17 mouse cellular contexts compared by ENCODE assay signal in the genomic region with DNA sequence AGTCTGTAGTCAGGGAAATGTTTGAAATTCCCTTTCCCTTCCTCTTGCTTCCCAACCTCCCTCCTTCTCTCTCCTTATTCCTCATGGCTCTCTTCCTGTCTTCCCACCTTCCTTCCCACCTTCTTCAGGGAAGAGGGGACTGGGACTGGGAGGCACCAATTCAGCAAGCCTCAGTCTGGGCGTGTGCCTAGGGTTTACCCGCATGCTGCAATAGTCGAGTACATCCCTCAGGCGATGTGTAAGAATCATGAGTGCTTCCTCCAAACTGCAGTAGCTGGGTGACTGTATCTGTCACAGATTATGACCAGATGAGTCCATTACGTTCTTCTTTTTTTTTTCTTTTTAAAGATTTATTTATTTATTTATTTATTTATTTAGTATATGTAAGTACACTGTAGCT. TPM values are rescaled to one million over a fixed set of nuclear protein-coding genes. Genes with fewer than 3 reads are reported as not detected.
DNase-seq lines count a peak whose midpoint lies in the region; ATAC-seq and TF ChIP-seq lines count a peak whose summit lies in the region.
"Had no signal": no experiment of that assay in that cellular context is flagged by ENCODE, and none has a peak within 500 bp of the region (broad histone marks: within the 10 kb centered on the region; RNA-seq: fewer than 3 reads in every experiment).

No protein-coding gene starts in this region.

- H3K9ac ChIP-seq in forebrain, embryonic 11.5 days (ENCODE audit: low read length) = no peak overlapping the region
- H3K9ac ChIP-seq in forebrain, embryonic 16.5 days (replicated peaks; ENCODE audit: low read depth, low read length) = no peak overlapping the region
- H3K9ac ChIP-seq in midbrain, embryonic 11.5 days (ENCODE audit: low read length) = no peak overlapping the region
- H3K9ac ChIP-seq in midbrain, embryonic 15.5 days = no peak overlapping the region
- no peak overlapping the region for H3K9ac ChIP-seq in intestine, postnatal 0 days (ENCODE audit: low read depth, low read length)
- H3K9ac ChIP-seq in kidney, embryonic 15.5 days = no peak overlapping the region
- H3K9ac ChIP-seq: embryonic facial prominence, embryonic 15.5 days; forebrain, embryonic 12.5 days; midbrain, embryonic 12.5 days had no signal

- no peaks in the 10 kb centered on the region for H3K36me3 ChIP-seq in forebrain, embryonic 11.5 days (ENCODE audit: control insufficient read depth, insufficient read depth, low read length)
- no peaks in the 10 kb centered on the region for H3K36me3 ChIP-seq in forebrain, embryonic 16.5 days (ENCODE audit: control insufficient read depth, insufficient read depth)
- H3K36me3 ChIP-seq in midbrain, embryonic 11.5 days (ENCODE audit: control insufficient read depth, insufficient read depth, low read length) = no peaks in the 10 kb centered on the region
- no peaks in the 10 kb centered on the region for H3K36me3 ChIP-seq in midbrain, embryonic 15.5 days (replicated peaks)
- H3K36me3 ChIP-seq in intestine, postnatal 0 days (ENCODE audit: control insufficient read depth, insufficient read depth) = no peaks in the 10 kb centered on the region
- no peaks in the 10 kb centered on the region for H3K36me3 ChIP-seq in kidney, embryonic 15.5 days
- H3K36me3 ChIP-seq: embryonic facial prominence, embryonic 15.5 days; forebrain, embryonic 12.5 days; G1E; hindbrain, embryonic 10.5 days; midbrain, embryonic 12.5 days; neural tube, embryonic 12.5 days had no signal

- no peak overlapping the region for H3K4me3 ChIP-seq in forebrain, embryonic 11.5 days (ENCODE audit: low read depth, low read length)
- H3K4me3 ChIP-seq in forebrain, embryonic 16.5 days (replicated peaks; ENCODE audit: low read length) = no peak overlapping the region
- H3K4me3 ChIP-seq in midbrain, embryonic 11.5 days (ENCODE audit: low read depth, low read length) = no peak overlapping the region
- H3K4me3 ChIP-seq in midbrain, embryonic 15.5 days = no peak overlapping the region
- no peak overlapping the region for H3K4me3 ChIP-seq in intestine, postnatal 0 days (ENCODE audit: low read depth, low read length)
- no peak overlapping the region for H3K4me3 ChIP-seq in kidney, embryonic 15.5 days (replicated peaks)
- H3K4me3 ChIP-seq: embryonic facial prominence, embryonic 15.5 days; forebrain, embryonic 12.5 days; hindbrain, embryonic 10.5 days; midbrain, embryonic 12.5 days; neural tube, embryonic 12.5 days had no signal

- ATAC-seq in forebrain, embryonic 11.5 days (replicated peaks; ENCODE audit: low FRiP score) = no peak
- ATAC-seq in forebrain, embryonic 16.5 days = no peak
- ATAC-seq in midbrain, embryonic 11.5 days (ENCODE audit: low FRiP score) = no peak
- no peak for ATAC-seq in midbrain, embryonic 15.5 days (replicated peaks)
- peak; percentile 49 for ATAC-seq in megakaryocyte, adult 5-6 weeks (ENCODE audit: poor library complexity, severe bottlenecking)
- ATAC-seq in intestine, postnatal 0 days = no peak
- no peak for ATAC-seq in kidney, embryonic 15.5 days (replicated peaks; ENCODE audit: low FRiP score)

- no peak for TF ChIP-seq CTCF in intestine, postnatal 0 days (IDR thresholded peaks at IDR 0.05; ENCODE audit: low read depth)

- H3K9me3 ChIP-seq in forebrain, embryonic 11.5 days (ENCODE audit: control insufficient read depth, low read length) = no peaks in the 10 kb centered on the region
- H3K9me3 ChIP-seq in forebrain, embryonic 16.5 days (ENCODE audit: control insufficient read depth, low read length) = no peaks in the 10 kb centered on the region
- no peaks in the 10 kb centered on the region for H3K9me3 ChIP-seq in midbrain, embryonic 11.5 days (ENCODE audit: control insufficient read depth, low read length)
- H3K9me3 ChIP-seq in midbrain, embryonic 15.5 days = no peaks in the 10 kb centered on the region
- no peaks in the 10 kb centered on the region for H3K9me3 ChIP-seq in intestine, postnatal 0 days (ENCODE audit: control insufficient read depth)
- H3K9me3 ChIP-seq in kidney, embryonic 15.5 days (replicated peaks) = no peaks in the 10 kb centered on the region
- H3K9me3 ChIP-seq: embryonic facial prominence, embryonic 15.5 days; forebrain, embryonic 12.5 days; G1E; hindbrain, embryonic 10.5 days; midbrain, embryonic 12.5 days; neural tube, embryonic 12.5 days had no signal

- peak; percentile 20 for DNase-seq in forebrain, embryonic 11.5 days (ENCODE audit: low spot score)
- DNase-seq in midbrain, embryonic 11.5 days (ENCODE audit: low spot score, missing footprints) = peak; percentile 77
- DNase-seq in thymus, postnatal 10 days (ENCODE audit: low spot score in 2 of 2) = no peak
- DNase-seq: adrenal gland, postnatal 10 days; cerebellum, adult 9-11 months had no signal

- H3K4me2 ChIP-seq in forebrain, embryonic 11.5 days (ENCODE audit: low read depth, low read length, severe bottlenecking) = no peak overlapping the region
- no peak overlapping the region for H3K4me2 ChIP-seq in forebrain, embryonic 16.5 days (ENCODE audit: low read length)
- no peak overlapping the region for H3K4me2 ChIP-seq in midbrain, embryonic 11.5 days
- no peak overlapping the region for H3K4me2 ChIP-seq in midbrain, embryonic 15.5 days
- no peak overlapping the region for H3K4me2 ChIP-seq in intestine, postnatal 0 days (replicated peaks; ENCODE audit: low read depth)
- no peak overlapping the region for H3K4me2 ChIP-seq in kidney, embryonic 15.5 days
- H3K4me2 ChIP-seq: embryonic facial prominence, embryonic 15.5 days; forebrain, embryonic 12.5 days; midbrain, embryonic 12.5 days; neural tube, embryonic 12.5 days had no signal

- no peak overlapping the region for H3K27ac ChIP-seq in forebrain, embryonic 11.5 days (ENCODE audit: low read depth, low read length)
- no peak overlapping the region for H3K27ac ChIP-seq in forebrain, embryonic 16.5 days (ENCODE audit: low read length)
- no peak overlapping the region for H3K27ac ChIP-seq in midbrain, embryonic 11.5 days (ENCODE audit: low read depth, low read length)
- H3K27ac ChIP-seq in midbrain, embryonic 15.5 days = no peak overlapping the region
- no peak overlapping the region for H3K27ac ChIP-seq in intestine, postnatal 0 days (ENCODE audit: low read depth, low read length)
- H3K27ac ChIP-seq in kidney, embryonic 15.5 days = no peak overlapping the region
- H3K27ac ChIP-seq: embryonic facial prominence, embryonic 15.5 days; forebrain, embryonic 12.5 days; kidney, postnatal 0 days; midbrain, embryonic 12.5 days; neural tube, embryonic 12.5 days had no signal

- WGBS in forebrain, embryonic 11.5 days = 81% methylated on average over 5 of the region's 5 CpGs
- WGBS in forebrain, embryonic 16.5 days = 90% methylated on average over 5 of the region's 5 CpGs
- 80% methylated on average over 5 of the region's 5 CpGs for WGBS in midbrain, embryonic 11.5 days
- WGBS in midbrain, embryonic 15.5 days = 87% methylated on average over 5 of the region's 5 CpGs
- WGBS in intestine, postnatal 0 days = 87% methylated on average over 5 of the region's 5 CpGs
- 86% methylated on average over 5 of the region's 5 CpGs for WGBS in kidney, embryonic 15.5 days

- H3K4me1 ChIP-seq in forebrain, embryonic 11.5 days (replicated peaks; ENCODE audit: control insufficient read depth, insufficient read depth, low read length) = peaks cover 11% of the 10 kb centered on the region; the same call in 1 of the 2 replicates
- peaks cover 13% of the 10 kb centered on the region for H3K4me1 ChIP-seq in forebrain, embryonic 16.5 days (replicated peaks; ENCODE audit: control insufficient read depth, insufficient read depth, low read length)
- peaks cover 23% of the 10 kb centered on the region for H3K4me1 ChIP-seq in midbrain, embryonic 11.5 days (ENCODE audit: control insufficient read depth, insufficient read depth, low read length)
- peaks cover 21% of the 10 kb centered on the region for H3K4me1 ChIP-seq in midbrain, embryonic 15.5 days
- H3K4me1 ChIP-seq in intestine, postnatal 0 days (replicated peaks; ENCODE audit: control insufficient read depth, insufficient read depth, low read length) = no peaks in the 10 kb centered on the region
- peaks cover 65% of the 10 kb centered on the region for H3K4me1 ChIP-seq in kidney, embryonic 15.5 days

- no peaks in the 10 kb centered on the region for H3K27me3 ChIP-seq in forebrain, embryonic 11.5 days (ENCODE audit: control insufficient read depth, insufficient read depth, low read length)
- H3K27me3 ChIP-seq in forebrain, embryonic 16.5 days (replicated peaks; ENCODE audit: control insufficient read depth, insufficient read depth, low read length) = 0 out of 2 replicates have a peak, but pooled peaks cover 2% of the 10 kb centered on the region
- H3K27me3 ChIP-seq in midbrain, embryonic 11.5 days (ENCODE audit: control insufficient read depth, insufficient read depth, low read length) = peaks cover 6% of the 10 kb centered on the region
- peaks cover 8% of the 10 kb centered on the region for H3K27me3 ChIP-seq in midbrain, embryonic 15.5 days (replicated peaks)
- no peaks in the 10 kb centered on the region for H3K27me3 ChIP-seq in intestine, postnatal 0 days (replicated peaks; ENCODE audit: control insufficient read depth, insufficient read depth, low read length)
- H3K27me3 ChIP-seq in kidney, embryonic 15.5 days = no peaks in the 10 kb centered on the region
- H3K27me3 ChIP-seq: embryonic facial prominence, embryonic 15.5 days; neural tube, embryonic 12.5 days had no signal

RNA-seq across cellular contexts. Expression of a gene that starts 32.8 kb away (rescaled TPM):
- 121 and 122 TPM in 2 replicates for polyA plus RNA-seq in forebrain, embryonic 11.5 days (2014; fragmentation: Nextera tagmentation; extraction: Ambion mirVana)
- polyA plus RNA-seq in forebrain, embryonic 16.5 days (2015; fragmentation: Nextera tagmentation; extraction: Ambion mirVana) = 108 and 110 TPM in 2 replicates
- polyA plus RNA-seq in midbrain, embryonic 11.5 days (2014; fragmentation: Nextera tagmentation; extraction: Ambion mirVana) = 122 and 127 TPM in 2 replicates
- 89.3 and 93.7 TPM in 2 replicates for polyA plus RNA-seq in midbrain, embryonic 15.5 days (2015; fragmentation: Nextera tagmentation; extraction: Ambion mirVana)
- total RNA-seq in megakaryocyte, adult 5-6 weeks (2015) = 83.9 and 98.2 TPM in 2 replicates
- 51.7 and 69.2 TPM in 2 replicates for total RNA-seq in megakaryocyte, adult 5-6 weeks (2017)
- polyA plus RNA-seq in intestine, postnatal 0 days (2015; fragmentation: Nextera tagmentation; extraction: Ambion mirVana) = 226 and 228 TPM in 2 replicates
- 130 TPM in 2 replicates for polyA plus RNA-seq in kidney, embryonic 15.5 days (2015; fragmentation: Nextera tagmentation; extraction: Ambion mirVana)

RNA-seq across cellular contexts. Expression of a gene that starts 45.3 kb away (rescaled TPM):
- polyA plus RNA-seq in forebrain, embryonic 11.5 days (2014; fragmentation: Nextera tagmentation; extraction: Ambion mirVana) = 25.7 and 27.2 TPM in 2 replicates
- polyA plus RNA-seq in forebrain, embryonic 16.5 days (2015; fragmentation: Nextera tagmentation; extraction: Ambion mirVana) = 82.1 and 83.9 TPM in 2 replicates
- polyA plus RNA-seq in midbrain, embryonic 11.5 days (2014; fragmentation: Nextera tagmentation; extraction: Ambion mirVana) = 27.6 and 29.1 TPM in 2 replicates
- 69.7 and 75.7 TPM in 2 replicates for polyA plus RNA-seq in midbrain, embryonic 15.5 days (2015; fragmentation: Nextera tagmentation; extraction: Ambion mirVana)
- 7.5 and 7.9 TPM in 2 replicates for total RNA-seq in megakaryocyte, adult 5-6 weeks (2015)
- 10.9 and 14.4 TPM in 2 replicates for total RNA-seq in megakaryocyte, adult 5-6 weeks (2017)
- 10.0 and 12.4 TPM in 2 replicates for polyA plus RNA-seq in intestine, postnatal 0 days (2015; fragmentation: Nextera tagmentation; extraction: Ambion mirVana)
- 23.2 and 23.5 TPM in 2 replicates for polyA plus RNA-seq in kidney, embryonic 15.5 days (2015; fragmentation: Nextera tagmentation; extraction: Ambion mirVana)

Comparison
In these comparisons a context has a peak if more than half of its experiments do, and no peak if none do; other contexts are left out.
1. DNase-seq: peak in forebrain, embryonic 11.5 days (single experiment) and midbrain, embryonic 11.5 days (single experiment); none in thymus, postnatal 10 days (0 of 2).